Mouse (Mus musculus) G1E (cell line): Measurements from ENCODE around the gene Exosc10. TPM values are rescaled to one million over a fixed set of nuclear protein-coding genes. Genes with fewer than 3 reads are reported as not detected.

Experiments used
- ATAC-seq: 2 replicates; pipeline ENCODE4 v1.8.0; 2016; ENCODE audit warnings: mild to moderate bottlenecking; ENCODE audit not compliant: insufficient number of reproducible peaks, poor library complexity, low FRiP score, severe bottlenecking; ENCODE audit errors: extremely low read depth
- DNase-seq: peaks from one replicate; pipeline ENCODE4 v3.0.0; 2012; ENCODE audit warnings: low spot score
- H3K27me3 ChIP-seq: 2 replicates; pipeline ENCODE4 v1.6.1; 2012; ENCODE audit warnings: mild to moderate bottlenecking, low read length, inconsistent platforms; ENCODE audit not compliant: insufficient read depth
- H3K36me3 ChIP-seq: replicated peaks from 2 replicates; pipeline ENCODE3; 2012; ENCODE audit warnings: mild to moderate bottlenecking, inconsistent platforms
- H3K4me1 ChIP-seq: 2 replicates; pipeline ENCODE4 v1.6.1; 2012; ENCODE audit warnings: low read depth, low read length, inconsistent platforms, mixed read lengths; ENCODE audit not compliant: insufficient read depth
- H3K4me3 ChIP-seq: 2 replicates; pipeline ENCODE4 v1.5.1; 2012; ENCODE audit warnings: low read depth, mild to moderate bottlenecking, inconsistent platforms, low read length, moderate library complexity, mixed read lengths
- H3K9me3 ChIP-seq: replicated peaks from 2 replicates; pipeline ENCODE4 v1.6.1; 2012; ENCODE audit warnings: inconsistent platforms
- CTCF ChIP-seq: IDR thresholded peaks from 2 replicates; pipeline ENCODE4 v1.5.1; 2012; ENCODE audit warnings: low read depth, low read length, inconsistent platforms, mixed read lengths
- GATA1 ChIP-seq: IDR thresholded peaks from 2 replicates; pipeline ENCODE4 v1.6.1; 2012; ENCODE audit warnings: borderline replicate concordance, low read length, inconsistent platforms, mixed read lengths
- GATA2 ChIP-seq: IDR thresholded peaks from 2 replicates; pipeline ENCODE4 v1.6.1; 2012; ENCODE audit warnings: low read depth, low read length, inconsistent platforms, borderline replicate concordance
- POLR2AphosphoS5 ChIP-seq: IDR thresholded peaks from 2 replicates; pipeline ENCODE4 v1.6.1; 2012; ENCODE audit warnings: low read depth, low read length, inconsistent platforms; ENCODE audit not compliant: insufficient replicate concordance
- TAL1 ChIP-seq: conservative IDR thresholded peaks from 2 replicates; pipeline ENCODE4 v1.6.1; 2012; ENCODE audit warnings: low read depth, low read length, inconsistent platforms, mixed read lengths
- polyA plus RNA-seq: library from polyadenylated mRNA; stranded (reverse); fragments of >175 nt; gene quantifications from 2 replicates; pipeline ENCODE4 v1.2.3, GENCODE M21; 2012
- total RNA-seq, 2 experiments: library from RNA; stranded (forward) in 1 of 2; stranded (reverse) in 1 of 2; fragments of 200-1000 nt in 1 of 2; fragments of >200 nt in 1 of 2; fragmentation: Nextera tagmentation in 1 of 2; gene quantifications; 2 replicates each; pipeline ENCODE4 v1.2.3; 2014 to 2017

Gene Exosc10
- total and polyA plus RNA-seq, 3 experiments, result 55.9 to 151 (median 78.0) TPM

DNA sequence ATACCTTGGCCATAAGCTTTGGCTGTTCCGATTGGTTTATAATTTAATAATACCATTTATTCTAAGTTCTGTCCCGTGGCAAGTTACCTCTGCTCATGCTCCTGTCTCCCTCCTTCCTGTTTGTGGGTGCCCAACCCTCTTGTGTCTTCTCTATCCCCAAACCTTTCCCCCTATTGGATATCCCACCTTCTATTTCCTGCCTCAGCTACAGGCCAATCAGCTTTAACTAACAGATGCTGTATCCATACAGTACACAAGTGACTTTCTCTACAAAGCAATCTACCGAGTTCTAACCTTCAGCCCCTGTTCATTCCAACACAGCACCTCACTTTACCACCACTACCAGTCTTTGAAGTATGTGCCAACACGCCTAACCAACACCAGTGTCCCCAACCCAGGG, 65.4 kb downstream of the Exosc10 start:
- Histone ChIP-seq H3K36me3 (peaks cover 67% of the 10 kb centered on the region), H3K9me3 (no peaks in the 10 kb centered on the region), H3K27me3 (no peaks in the 10 kb centered on the region), H3K4me1 (peaks cover 57% of the 10 kb centered on the region), H3K4me3 (peak overlapping the region; percentile 93)
- peak; percentile 46 for DNase-seq
- no peak for TF ChIP-seq TAL1
- TF ChIP-seq GATA1, result no peak
- no peak for TF ChIP-seq GATA2
- no peak for TF ChIP-seq CTCF
- TF ChIP-seq POLR2AphosphoS5, result no peak
- no peak for ATAC-seq

DNA sequence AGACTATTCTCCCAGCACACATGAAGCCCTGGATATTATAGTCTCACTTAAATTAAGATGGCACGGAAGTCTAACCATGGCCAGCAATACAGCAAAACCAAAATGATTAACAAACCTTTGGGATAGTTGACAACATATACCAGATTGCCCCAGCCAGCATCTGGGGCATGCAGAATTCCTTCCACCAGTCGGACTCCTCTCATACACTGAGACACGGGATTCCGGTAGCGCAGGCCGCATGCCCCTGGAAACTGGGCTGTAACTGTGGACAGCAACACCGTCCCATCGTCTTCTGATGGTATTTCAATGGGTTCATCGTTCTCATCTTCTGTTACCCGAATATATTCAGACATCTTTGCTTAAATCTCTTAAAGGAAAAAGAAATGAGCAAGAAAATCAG, 66.8 kb downstream of the Exosc10 start:
- TF ChIP-seq GATA1 (no peak), POLR2AphosphoS5 (no peak), TAL1 (no peak), CTCF (no peak), GATA2 (no peak)
- DNase-seq, result no peak
- Histone ChIP-seq H3K4me1 (peaks cover 45% of the 10 kb centered on the region), H3K9me3 (no peaks in the 10 kb centered on the region), H3K27me3 (no peaks in the 10 kb centered on the region), H3K4me3 (peak overlapping the region; percentile 93), H3K36me3 (peaks cover 53% of the 10 kb centered on the region)
- ATAC-seq, result no peak

DNA sequence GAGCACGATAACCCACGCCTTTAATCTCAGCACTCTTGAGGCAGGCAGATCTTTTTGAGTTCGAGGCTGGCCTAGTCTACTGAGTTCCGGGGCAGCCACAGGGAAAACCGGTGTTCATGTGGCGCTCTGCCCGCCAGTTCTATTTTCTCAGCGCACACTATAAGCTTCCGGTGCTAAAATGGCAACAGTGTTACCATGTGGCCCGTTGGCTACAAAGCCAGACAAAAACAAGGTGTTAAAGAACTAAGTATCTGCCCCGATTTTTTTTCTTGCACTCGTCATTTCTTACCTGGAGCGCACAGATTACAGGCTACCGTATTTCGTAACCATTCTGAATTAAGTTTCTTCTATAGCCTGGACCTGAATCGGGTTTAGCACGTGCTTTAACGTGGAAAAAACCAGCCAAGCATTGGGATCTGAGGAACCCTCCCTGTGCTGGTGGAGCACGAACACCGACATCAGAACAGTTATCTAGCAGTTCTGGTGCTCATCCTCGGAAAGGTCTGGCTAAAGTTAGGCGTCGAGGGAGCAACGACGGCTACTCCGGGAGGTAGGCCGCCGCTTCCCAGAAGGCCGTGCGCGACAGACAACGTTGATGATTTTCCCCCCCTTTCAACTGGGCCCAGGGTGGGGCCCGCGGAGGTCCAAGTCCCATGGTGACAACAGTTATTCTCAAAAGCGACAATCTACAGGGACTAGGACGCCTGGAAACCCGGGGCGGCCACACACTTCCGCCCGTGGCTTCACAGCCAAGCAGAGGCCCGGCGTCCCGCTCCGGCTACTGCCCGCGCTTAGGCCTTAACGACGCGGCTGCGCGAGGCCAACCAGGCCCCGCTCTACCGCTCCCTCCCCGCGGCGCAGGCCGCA, 67.8 kb downstream of the Exosc10 start:
- Histone ChIP-seq H3K4me3 (peak overlapping the region; percentile 93), H3K27me3 (no peaks in the 10 kb centered on the region), H3K36me3 (peaks cover 43% of the 10 kb centered on the region), H3K9me3 (no peaks in the 10 kb centered on the region), H3K4me1 (peaks cover 40% of the 10 kb centered on the region)
- TF ChIP-seq GATA1 (no peak), GATA2 (no peak), POLR2AphosphoS5 (no peak), TAL1 (no peak)
- ATAC-seq (no peak), DNase-seq (peak; percentile 51)

DNA sequence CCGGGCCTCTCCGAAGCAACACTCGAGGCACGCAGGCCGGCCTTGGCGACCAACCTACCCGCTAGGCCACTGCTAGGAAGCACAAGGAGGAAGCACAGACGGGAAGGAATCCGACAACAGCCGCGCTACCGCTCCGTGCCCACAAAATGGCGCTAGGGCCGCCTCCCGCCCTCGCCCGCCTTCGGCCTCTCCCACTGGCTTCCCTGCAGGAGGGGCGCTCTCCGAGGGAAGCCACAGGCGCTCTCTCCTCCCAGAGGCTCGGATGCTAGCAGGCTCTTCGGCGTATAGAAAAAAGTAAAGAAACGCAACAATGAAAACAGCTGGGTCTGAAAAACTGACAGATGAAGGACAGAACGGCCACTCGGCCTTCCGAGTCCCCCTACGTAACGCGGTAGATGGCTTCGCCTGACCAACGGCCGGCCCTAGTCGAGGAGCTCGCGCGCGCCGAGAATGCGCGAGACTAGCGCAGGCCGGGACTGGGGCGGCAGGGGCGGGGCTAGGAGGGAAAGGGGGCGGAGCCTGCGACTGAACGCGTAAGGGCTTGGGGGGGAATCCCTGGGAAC, 68.5 kb downstream of the Exosc10 start, which contains the start of gene Tardbp:
Tardbp (minus strand) TSS at position 397 of the 563 bp plus-strand sequence.
- Histone ChIP-seq H3K4me1 (peaks cover 39% of the 10 kb centered on the region), H3K9me3 (no peaks in the 10 kb centered on the region), H3K27me3 (no peaks in the 10 kb centered on the region), H3K4me3 (peak within 1 kb of the TSS; percentile 93), H3K36me3 (peaks cover 36% of the 10 kb centered on the region)
- TF ChIP-seq TAL1, result no peak
- no peak for TF ChIP-seq CTCF
- TF ChIP-seq POLR2AphosphoS5, result peak; percentile 67; the same call in 1 of the 2 replicates
- ATAC-seq, result peak; percentile 86
- peak; percentile 92 for DNase-seq

DNA sequence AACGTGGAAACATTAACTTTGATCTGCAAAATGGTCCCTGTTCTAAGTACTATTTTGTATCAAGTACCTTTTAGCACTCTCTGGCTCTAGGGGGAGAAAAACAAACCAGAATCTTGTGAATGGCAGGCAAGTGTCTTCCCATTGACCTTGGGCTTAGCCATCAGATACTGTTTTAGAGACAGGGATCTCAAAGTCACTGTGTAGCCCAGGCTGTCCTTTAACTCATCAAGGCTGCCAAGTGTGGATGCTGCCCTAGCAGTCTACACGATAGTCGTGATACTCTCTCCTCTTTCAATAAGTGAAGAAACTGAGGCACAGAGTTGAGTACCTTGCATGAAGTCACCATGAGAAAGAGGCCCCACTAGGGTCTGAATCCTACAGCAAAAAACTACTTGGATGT, 69.0 kb downstream of the Exosc10 start:
- H3K27me3 ChIP-seq, result no peaks in the 10 kb centered on the region
- DNase-seq (no peak), ATAC-seq (no peak)
- TF ChIP-seq TAL1 (no peak), GATA1 (no peak)
- no peaks in the 10 kb centered on the region for H3K9me3 ChIP-seq
- H3K4me1 ChIP-seq, result peaks cover 34% of the 10 kb centered on the region
- H3K36me3 ChIP-seq, result peaks cover 30% of the 10 kb centered on the region
- no peak overlapping the region; the same call in 1 of the 2 replicates for H3K4me3 ChIP-seq

Other genes with a start within 250 kb of the Exosc10 start
- 35.9 and 42.1 TPM in 2 replicates for gene Ubiad1, start 113.7 kb upstream of the Exosc10 start, total RNA-seq (2014; fragmentation: Nextera tagmentation)
- 15.7 and 16.8 TPM in 2 replicates for gene Ubiad1, start 113.7 kb upstream of the Exosc10 start, total RNA-seq (2017)
- 16.3 and 18.1 TPM in 2 replicates for gene Ubiad1, start 113.7 kb upstream of the Exosc10 start, polyA plus RNA-seq
- 35.1 and 41.7 TPM in 2 replicates for gene Mtor, start 109.8 kb upstream of the Exosc10 start, total RNA-seq (2014; fragmentation: Nextera tagmentation)
- 11.7 and 13.8 TPM in 2 replicates for gene Mtor, start 109.8 kb upstream of the Exosc10 start, total RNA-seq (2017)
- 8.9 and 11.3 TPM in 2 replicates for gene Mtor, start 109.8 kb upstream of the Exosc10 start, polyA plus RNA-seq
- not detected in 2 replicates for gene Angptl7, start 58.0 kb upstream of the Exosc10 start, total RNA-seq (2014; fragmentation: Nextera tagmentation)
- 0.05 TPM in 1 of 2 replicates, not detected in the other for gene Angptl7, start 58.0 kb upstream of the Exosc10 start, total RNA-seq (2017)
- gene Angptl7, start 58.0 kb upstream of the Exosc10 start, polyA plus RNA-seq, result not detected in 2 replicates
- 328 and 436 TPM in 2 replicates for gene Srm, start 33.1 kb downstream of the Exosc10 start, total RNA-seq (2014; fragmentation: Nextera tagmentation)
- 37.8 and 39.5 TPM in 2 replicates for gene Srm, start 33.1 kb downstream of the Exosc10 start, total RNA-seq (2017)
- 379 and 407 TPM in 2 replicates for gene Srm, start 33.1 kb downstream of the Exosc10 start, polyA plus RNA-seq
- gene Masp2, start 44.1 kb downstream of the Exosc10 start, total RNA-seq (2014; fragmentation: Nextera tagmentation), result 16.5 and 18.1 TPM in 2 replicates
- 2.3 and 2.9 TPM in 2 replicates for gene Masp2, start 44.1 kb downstream of the Exosc10 start, total RNA-seq (2017)
- gene Masp2, start 44.1 kb downstream of the Exosc10 start, polyA plus RNA-seq, result 0.57 and 0.69 TPM in 2 replicates
- 296 and 308 TPM in 2 replicates for gene Tardbp, start 68.6 kb downstream of the Exosc10 start, total RNA-seq (2014; fragmentation: Nextera tagmentation)
- 465 and 649 TPM in 2 replicates for gene Tardbp, start 68.6 kb downstream of the Exosc10 start, total RNA-seq (2017)
- gene Tardbp, start 68.6 kb downstream of the Exosc10 start, polyA plus RNA-seq, result 26.7 and 59.3 TPM in 2 replicates
- gene Gm572, start 84.9 kb downstream of the Exosc10 start, total RNA-seq (2014; fragmentation: Nextera tagmentation), result not detected in 2 replicates
- not detected in 2 replicates for gene Gm572, start 84.9 kb downstream of the Exosc10 start, total RNA-seq (2017)
- not detected in 2 replicates for gene Gm572, start 84.9 kb downstream of the Exosc10 start, polyA plus RNA-seq
- not detected in 2 replicates for gene Casz1, start 246.0 kb downstream of the Exosc10 start, total RNA-seq (2014; fragmentation: Nextera tagmentation)
- gene Casz1, start 246.0 kb downstream of the Exosc10 start, total RNA-seq (2017), result 0.17 and 0.27 TPM in 2 replicates
- 0.02 TPM in 1 of 2 replicates, not detected in the other for gene Casz1, start 246.0 kb downstream of the Exosc10 start, polyA plus RNA-seq